Mouse (Mus musculus): ENCODE results near the gene Olfr354.

Gene Olfr354

DNA sequence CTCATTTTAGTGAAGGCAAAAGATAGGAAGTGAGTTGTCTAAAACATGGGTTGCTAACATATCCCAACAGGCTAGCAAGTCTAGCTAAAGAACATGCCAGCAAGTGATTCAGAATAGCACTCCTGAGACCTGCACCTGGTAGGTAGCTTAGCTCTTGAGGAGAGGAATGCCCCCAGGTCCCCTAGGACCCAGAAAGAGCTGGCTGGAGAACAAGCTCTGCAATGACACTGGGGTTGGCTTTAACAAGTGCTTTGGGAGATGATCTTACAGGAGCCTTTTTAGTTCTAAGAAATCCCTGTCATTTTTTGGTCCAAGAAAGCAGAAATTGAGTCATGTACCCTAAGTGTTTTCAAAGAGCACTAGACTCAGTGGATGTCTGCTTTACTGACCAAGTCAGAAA lies at the start of gene Olfr354:
TSS of gene Olfr354 (plus strand) at position 301 of the 400 bp plus-strand sequence.
- in situ Hi-C loops (cut with MboI; ENCODE audit: unreplicated experiment in 2 of 2) = no loop called here

DNA sequence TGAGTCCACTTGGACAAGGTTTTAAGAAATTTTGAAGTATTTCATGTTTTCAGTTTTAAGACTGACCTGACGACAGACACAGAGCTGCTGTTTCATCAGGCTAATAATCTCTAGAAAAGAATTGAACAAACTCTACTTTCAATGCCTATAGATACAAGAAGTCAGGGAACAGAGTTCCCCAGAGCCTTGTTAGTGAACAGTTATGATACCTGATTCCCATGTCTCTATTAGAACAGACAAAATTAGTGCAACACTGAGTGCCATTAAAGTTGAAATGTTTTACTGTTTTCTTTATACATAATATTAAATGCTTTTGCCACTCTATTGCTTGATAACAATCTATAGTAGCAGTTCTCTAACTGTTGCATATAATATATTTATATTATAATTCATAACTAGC lies 42.9 kb upstream of the Olfr354 start, which contains the start of gene Olfr351:
TSS of gene Olfr351 (minus strand) at position 101 of the 400 bp plus-strand sequence.
- in situ Hi-C loops (cut with MboI; ENCODE audit: unreplicated experiment in 2 of 2) = no loop called here

DNA sequence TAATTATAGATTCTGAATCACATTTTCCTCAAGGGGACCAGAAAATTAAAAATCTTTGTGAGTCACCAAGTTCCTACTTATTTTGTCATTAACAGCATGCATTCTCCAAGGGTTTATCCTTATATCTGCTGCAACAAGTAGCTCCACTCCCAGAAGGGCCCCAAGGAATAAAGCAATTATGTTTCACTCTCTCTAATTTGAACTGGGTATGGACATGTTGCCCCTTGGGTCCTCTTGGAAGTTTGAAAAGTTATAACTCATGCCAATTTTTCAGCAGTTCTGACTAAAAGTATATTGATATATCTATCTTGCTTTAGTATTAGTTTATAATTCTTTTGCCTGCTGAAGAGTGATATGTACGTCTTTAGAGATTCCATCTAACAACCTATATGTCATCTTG lies 37.3 kb upstream of the Olfr354 start, which contains the start of gene Olfr352:
TSS of gene Olfr352 (plus strand) at position 301 of the 400 bp plus-strand sequence.
- in situ Hi-C loops (cut with MboI; ENCODE audit: unreplicated experiment in 2 of 2) = no loop called here

- in situ Hi-C loops (cut with MboI; ENCODE audit: unreplicated experiment in 2 of 2) = no loop called here
Observed at GRCm38 (mm10) chr2:36892836-36893235, 12.6 kb upstream of the Olfr354 start, which contains the start of gene Olfr353. Gene Olfr353 (minus strand): TSS chr2:36892936.

DNA sequence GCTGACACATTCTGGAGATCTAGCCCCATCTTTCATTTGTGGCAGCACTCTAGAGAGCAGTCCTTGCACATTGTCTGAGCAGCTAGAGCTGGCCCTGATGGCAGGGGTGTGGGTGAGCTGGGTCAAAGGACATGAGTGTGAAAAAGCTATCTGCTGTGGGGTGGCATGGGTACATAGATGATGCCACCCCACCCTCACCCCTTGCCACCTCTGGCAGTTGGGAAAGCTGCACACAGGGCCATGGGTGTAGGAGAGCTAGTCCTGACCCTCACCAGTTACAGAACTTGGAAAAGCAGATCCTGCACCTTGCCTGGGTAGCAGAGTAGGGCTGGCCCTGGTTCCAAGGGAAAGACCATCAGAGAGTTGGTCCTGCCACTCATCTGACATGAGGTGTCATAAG lies 8.4 kb upstream of the Olfr354 start:
- in situ Hi-C loops (cut with MboI; ENCODE audit: unreplicated experiment in 2 of 2) = no loop called here

DNA sequence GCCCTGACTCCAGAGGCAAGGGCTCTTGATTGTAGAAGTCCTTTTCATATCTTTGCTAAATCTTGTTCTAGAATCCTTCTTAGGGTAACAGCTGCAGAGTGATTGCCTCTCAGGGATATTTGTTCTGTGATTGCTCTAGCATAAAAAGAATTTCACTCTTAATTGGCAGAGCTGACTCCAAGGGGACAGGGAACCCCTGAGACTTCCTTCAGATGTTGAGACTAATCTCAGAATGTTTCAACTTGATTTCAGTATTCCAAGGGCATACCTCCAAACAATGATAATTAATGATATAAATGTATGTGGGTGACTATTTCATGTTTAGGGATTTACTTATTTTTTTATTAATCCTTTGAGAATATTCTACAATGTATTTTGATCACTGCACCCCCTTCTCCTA lies 23.3 kb downstream of the Olfr354 start, which contains the start of gene Olfr355:
TSS of gene Olfr355 (minus strand) at position 101 of the 400 bp plus-strand sequence.
- in situ Hi-C loops (cut with MboI; ENCODE audit: unreplicated experiment in 2 of 2) = no loop called here

DNA sequence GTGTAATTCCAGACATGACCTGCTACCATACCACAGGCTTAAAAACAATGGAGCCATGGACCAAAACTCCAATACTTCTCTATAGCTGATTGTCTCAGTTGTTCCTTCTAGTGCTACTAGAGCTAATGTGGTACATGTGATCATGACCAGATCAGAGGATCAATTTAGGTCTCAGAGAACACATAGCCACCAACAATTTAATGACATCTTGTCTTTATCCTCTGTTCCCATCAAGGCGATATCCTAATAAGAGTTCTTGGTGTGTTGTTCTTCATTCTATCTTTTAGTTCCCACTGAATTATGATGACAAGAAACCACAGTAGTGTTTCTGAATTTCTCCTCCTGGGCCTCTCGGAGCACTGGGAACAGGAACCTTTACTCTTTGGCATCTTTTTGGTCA lies 31.3 kb downstream of the Olfr354 start, which contains the start of gene Olfr356:
TSS of gene Olfr356 (plus strand) at position 301 of the 400 bp plus-strand sequence.
- in situ Hi-C loops (cut with MboI; ENCODE audit: unreplicated experiment in 2 of 2) = no loop called here

All from v-Abl transformed pro-B cells (cell line).